Mouse (Mus musculus): ENCODE measurements around the gene Fhl3. TPM values are rescaled to one million over a fixed set of nuclear protein-coding genes. Genes with fewer than 3 reads are reported as not detected.

Gene Fhl3
- polyA plus RNA-seq, 1 experiment from 2014 or later: 3.3 TPM

- H3K4me3 ChIP-seq: no peak overlapping the region
- peak overlapping the region; percentile 86 for H3K27ac ChIP-seq
- H3K9me3 ChIP-seq (replicated peaks): no peaks in the 10 kb centered on the region
- H3K4me2 ChIP-seq (replicated peaks): peak overlapping the region; percentile 30
- H3K27me3 ChIP-seq: peaks cover 63% of the 10 kb centered on the region
- H3K36me3 ChIP-seq: no peaks in the 10 kb centered on the region
- H3K9ac ChIP-seq: peak overlapping the region; percentile 38; the same call in 1 of the 2 replicates
- 19% methylated on average over 14 of the region's 14 CpGs for WGBS
- peak; percentile 30 for ATAC-seq (ENCODE audit: low FRiP score)
- H3K4me1 ChIP-seq: peaks cover 51% of the 10 kb centered on the region
Observed at GRCm38 (mm10) chr4:124667476-124668033, 32.9 kb upstream of the Fhl3 start.

GRCm38 (mm10) chr4:124668078-124668477 is 32.4 kb upstream of the Fhl3 start:
- Histone ChIP-seq H3K27ac (peak overlapping the region; percentile 86), H3K4me3 (no peak overlapping the region), H3K9me3 (replicated peaks) (no peaks in the 10 kb centered on the region), H3K4me2 (replicated peaks) (peak overlapping the region; percentile 30), H3K36me3 (no peaks in the 10 kb centered on the region), H3K27me3 (peaks cover 60% of the 10 kb centered on the region), H3K4me1 (peaks cover 56% of the 10 kb centered on the region), H3K9ac (no peak overlapping the region)
- 16% methylated on average over 8 of the region's 8 CpGs for WGBS
- peak; percentile 82 for ATAC-seq (ENCODE audit: low FRiP score)

- H3K4me1 ChIP-seq: peaks cover 61% of the 10 kb centered on the region
- no peak overlapping the region for H3K4me2 ChIP-seq (replicated peaks)
- WGBS: 55% methylated on average over 8 of the region's 8 CpGs
- no peak for ATAC-seq (ENCODE audit: low FRiP score)
- H3K36me3 ChIP-seq: no peaks in the 10 kb centered on the region
- peaks cover 52% of the 10 kb centered on the region for H3K27me3 ChIP-seq
- no peaks in the 10 kb centered on the region for H3K9me3 ChIP-seq (replicated peaks)
- H3K4me3 ChIP-seq: no peak overlapping the region
- H3K9ac ChIP-seq: no peak overlapping the region
- H3K27ac ChIP-seq: no peak overlapping the region
Observed at GRCm38 (mm10) chr4:124670232-124670631, 30.3 kb upstream of the Fhl3 start.

GRCm38 (mm10) chr4:124671583-124671982 is 28.9 kb upstream of the Fhl3 start:
- no peaks in the 10 kb centered on the region for H3K9me3 ChIP-seq (replicated peaks)
- H3K36me3 ChIP-seq: no peaks in the 10 kb centered on the region
- no peak overlapping the region for H3K4me3 ChIP-seq
- peaks cover 61% of the 10 kb centered on the region for H3K4me1 ChIP-seq
- H3K4me2 ChIP-seq (replicated peaks): peak overlapping the region; percentile 51; the same call in 1 of the 2 replicates
- H3K27me3 ChIP-seq: peaks cover 46% of the 10 kb centered on the region
- ATAC-seq (ENCODE audit: low FRiP score): no peak
- H3K27ac ChIP-seq: peak overlapping the region; percentile 56
- no peak overlapping the region for H3K9ac ChIP-seq
- 26% methylated on average over 7 of the region's 7 CpGs for WGBS

- peak; percentile 46 for ATAC-seq (ENCODE audit: low FRiP score)
- H3K27ac ChIP-seq: peak overlapping the region; percentile 56
- H3K9ac ChIP-seq: no peak overlapping the region
- peak overlapping the region; percentile 12 for H3K4me3 ChIP-seq
- peaks cover 55% of the 10 kb centered on the region for H3K4me1 ChIP-seq
- WGBS: 2% methylated on average over 25 of the region's 31 CpGs
- no peaks in the 10 kb centered on the region for H3K9me3 ChIP-seq (replicated peaks)
- H3K36me3 ChIP-seq: peaks cover 6% of the 10 kb centered on the region
- peaks cover 36% of the 10 kb centered on the region for H3K27me3 ChIP-seq
- peak overlapping the region; percentile 51 for H3K4me2 ChIP-seq (replicated peaks)
Observed at GRCm38 (mm10) chr4:124672347-124673320, 27.9 kb upstream of the Fhl3 start.

- no peak overlapping the region; the same call in 1 of the 2 replicates for H3K27ac ChIP-seq
- H3K4me2 ChIP-seq (replicated peaks): no peak overlapping the region
- ATAC-seq (ENCODE audit: low FRiP score): no peak
- no peak overlapping the region for H3K9ac ChIP-seq
- 53% methylated on average over 17 of the region's 17 CpGs for WGBS
- H3K4me1 ChIP-seq: peaks cover 43% of the 10 kb centered on the region
- H3K9me3 ChIP-seq (replicated peaks): no peaks in the 10 kb centered on the region
- peaks cover 27% of the 10 kb centered on the region for H3K27me3 ChIP-seq
- no peak overlapping the region for H3K4me3 ChIP-seq
- H3K36me3 ChIP-seq: peaks cover 22% of the 10 kb centered on the region
Observed at GRCm38 (mm10) chr4:124674334-124675032, 26.0 kb upstream of the Fhl3 start.

- Histone ChIP-seq H3K27ac (no peak overlapping the region), H3K4me1 (peaks cover 43% of the 10 kb centered on the region), H3K4me3 (no peak overlapping the region), H3K27me3 (peaks cover 25% of the 10 kb centered on the region), H3K4me2 (replicated peaks) (no peak overlapping the region), H3K9me3 (replicated peaks) (no peaks in the 10 kb centered on the region), H3K36me3 (peaks cover 28% of the 10 kb centered on the region), H3K9ac (no peak overlapping the region)
- 3% methylated on average over 4 of the region's 4 CpGs for WGBS
- no peak for ATAC-seq (ENCODE audit: low FRiP score)
Observed at GRCm38 (mm10) chr4:124675037-124675436, 25.5 kb upstream of the Fhl3 start.

GRCm38 (mm10) chr4:124675958-124676357 is 24.5 kb upstream of the Fhl3 start:
- H3K27me3 ChIP-seq: peaks cover 17% of the 10 kb centered on the region
- ATAC-seq (ENCODE audit: low FRiP score): no peak
- no peak overlapping the region for H3K4me3 ChIP-seq
- peaks cover 37% of the 10 kb centered on the region for H3K36me3 ChIP-seq
- H3K4me1 ChIP-seq: peaks cover 38% of the 10 kb centered on the region
- H3K4me2 ChIP-seq (replicated peaks): no peak overlapping the region
- H3K9ac ChIP-seq: no peak overlapping the region
- 88% methylated on average over 6 of the region's 6 CpGs for WGBS
- no peak overlapping the region for H3K27ac ChIP-seq
- no peaks in the 10 kb centered on the region for H3K9me3 ChIP-seq (replicated peaks)

- no peak for ATAC-seq (ENCODE audit: low FRiP score)
- H3K27me3 ChIP-seq: no peaks in the 10 kb centered on the region
- WGBS: 64% methylated on average over 7 of the region's 7 CpGs
- no peaks in the 10 kb centered on the region for H3K4me1 ChIP-seq
- no peak overlapping the region for H3K4me2 ChIP-seq (replicated peaks)
- no peak overlapping the region for H3K9ac ChIP-seq
- no peak overlapping the region for H3K4me3 ChIP-seq
- no peaks in the 10 kb centered on the region for H3K9me3 ChIP-seq (replicated peaks)
- H3K27ac ChIP-seq: no peak overlapping the region
- peaks cover 79% of the 10 kb centered on the region for H3K36me3 ChIP-seq
Observed at GRCm38 (mm10) chr4:124682270-124682669, 18.2 kb upstream of the Fhl3 start.

GRCm38 (mm10) chr4:124683474-124683873 is 17.0 kb upstream of the Fhl3 start:
- H3K9me3 ChIP-seq (replicated peaks): no peaks in the 10 kb centered on the region
- no peak overlapping the region for H3K4me3 ChIP-seq
- H3K27ac ChIP-seq: no peak overlapping the region
- no peak overlapping the region for H3K4me2 ChIP-seq (replicated peaks)
- H3K4me1 ChIP-seq: no peaks in the 10 kb centered on the region
- no peaks in the 10 kb centered on the region for H3K27me3 ChIP-seq
- peaks cover 70% of the 10 kb centered on the region for H3K36me3 ChIP-seq
- 93% methylated on average over 4 of the region's 4 CpGs for WGBS
- no peak overlapping the region for H3K9ac ChIP-seq
- ATAC-seq (ENCODE audit: low FRiP score): no peak

- 82% methylated on average over 4 of the region's 4 CpGs for WGBS
- H3K9me3 ChIP-seq (replicated peaks): no peaks in the 10 kb centered on the region
- no peaks in the 10 kb centered on the region for H3K27me3 ChIP-seq
- no peak for ATAC-seq (ENCODE audit: low FRiP score)
- H3K27ac ChIP-seq: no peak overlapping the region
- H3K4me3 ChIP-seq: no peak overlapping the region
- H3K9ac ChIP-seq: no peak overlapping the region
- H3K4me2 ChIP-seq (replicated peaks): no peak overlapping the region
- peaks cover 55% of the 10 kb centered on the region for H3K36me3 ChIP-seq
- no peaks in the 10 kb centered on the region for H3K4me1 ChIP-seq
Observed at GRCm38 (mm10) chr4:124685004-124685403, 15.5 kb upstream of the Fhl3 start.

- no peak for ATAC-seq (ENCODE audit: low FRiP score)
- Histone ChIP-seq H3K27ac (no peak overlapping the region), H3K4me1 (no peaks in the 10 kb centered on the region), H3K4me2 (replicated peaks) (no peak overlapping the region), H3K27me3 (no peaks in the 10 kb centered on the region), H3K4me3 (no peak overlapping the region), H3K36me3 (peaks cover 50% of the 10 kb centered on the region), H3K9me3 (replicated peaks) (no peaks in the 10 kb centered on the region), H3K9ac (no peak overlapping the region)
- 89% methylated on average over 8 of the region's 8 CpGs for WGBS
Observed at GRCm38 (mm10) chr4:124685453-124685852, 15.0 kb upstream of the Fhl3 start.
